Mouse (Mus musculus): ENCODE measurements around the gene Bmp6.

- TF ChIP-seq POLR2A (IDR thresholded peaks at IDR 0.05; ENCODE audit: borderline replicate concordance, insufficient read depth, low read length) (no peak), CTCF (IDR thresholded peaks at IDR 0.05; ENCODE audit: borderline replicate concordance, insufficient read depth, low read depth, low read length) (no peak)
These were observed 33.8 kb upstream of the Bmp6 start for GRCm38 (mm10) chr13:38311125-38311524.

Data from cerebellum, adult 2 months (tissue).